Mouse (Mus musculus): Measurements from ENCODE around the gene Ormdl2. TPM values are rescaled to one million over a fixed set of nuclear protein-coding genes. Genes with fewer than 3 reads are reported as not detected.

Ormdl2 gene
- polyA plus RNA-seq, 1 experiment from 2014 or later, result 70.6 TPM

GRCm38 (mm10) chr10:128798676-128799075 lies 22.8 kb downstream of the Ormdl2 start:
- Histone ChIP-seq H3K9ac (ENCODE audit: low read length) (no peak overlapping the region), H3K4me1 (ENCODE audit: control insufficient read depth, insufficient read depth, low read length) (peaks cover 8% of the 10 kb centered on the region), H3K4me3 (ENCODE audit: low read depth, low read length) (no peak overlapping the region), H3K27ac (ENCODE audit: low read depth, low read length) (no peak overlapping the region), H3K36me3 (ENCODE audit: control insufficient read depth, insufficient read depth, low read length) (no peaks in the 10 kb centered on the region), H3K4me2 (no peak overlapping the region), H3K9me3 (ENCODE audit: control insufficient read depth, low read length) (no peaks in the 10 kb centered on the region), H3K27me3 (ENCODE audit: control insufficient read depth, insufficient read depth, low read length) (no peaks in the 10 kb centered on the region)
- ATAC-seq (ENCODE audit: low FRiP score) (no peak), DNase-seq (ENCODE audit: low spot score, missing footprints) (no peak)
- WGBS, result 96% methylated on average over 8 of the region's 8 CpGs

GRCm38 (mm10) chr10:128795581-128795980 lies 25.9 kb downstream of the Ormdl2 start:
- no peak overlapping the region for H3K4me3 ChIP-seq (ENCODE audit: low read depth, low read length)
- no peak overlapping the region for H3K4me2 ChIP-seq
- no peaks in the 10 kb centered on the region for H3K4me1 ChIP-seq (ENCODE audit: control insufficient read depth, insufficient read depth, low read length)
- no peak for DNase-seq (ENCODE audit: low spot score, missing footprints)
- no peaks in the 10 kb centered on the region for H3K27me3 ChIP-seq (ENCODE audit: control insufficient read depth, insufficient read depth, low read length)
- no peaks in the 10 kb centered on the region for H3K36me3 ChIP-seq (ENCODE audit: control insufficient read depth, insufficient read depth, low read length)
- WGBS, result 98% methylated on average over 3 of the region's 3 CpGs
- H3K27ac ChIP-seq (ENCODE audit: low read depth, low read length), result no peak overlapping the region
- no peak overlapping the region for H3K9ac ChIP-seq (ENCODE audit: low read length)
- no peak for ATAC-seq (ENCODE audit: low FRiP score)
- no peaks in the 10 kb centered on the region for H3K9me3 ChIP-seq (ENCODE audit: control insufficient read depth, low read length)

- ATAC-seq (ENCODE audit: low FRiP score) (no peak), DNase-seq (ENCODE audit: low spot score, missing footprints) (no peak)
- H3K4me2 ChIP-seq, result no peak overlapping the region
- no peak overlapping the region for H3K9ac ChIP-seq (ENCODE audit: low read length)
- no peaks in the 10 kb centered on the region for H3K9me3 ChIP-seq (ENCODE audit: control insufficient read depth, low read length)
- no peak overlapping the region for H3K4me3 ChIP-seq (ENCODE audit: low read depth, low read length)
- H3K27ac ChIP-seq (ENCODE audit: low read depth, low read length), result no peak overlapping the region
- no peaks in the 10 kb centered on the region for H3K4me1 ChIP-seq (ENCODE audit: control insufficient read depth, insufficient read depth, low read length)
- no peaks in the 10 kb centered on the region for H3K36me3 ChIP-seq (ENCODE audit: control insufficient read depth, insufficient read depth, low read length)
- no peaks in the 10 kb centered on the region for H3K27me3 ChIP-seq (ENCODE audit: control insufficient read depth, insufficient read depth, low read length)
- WGBS, result 89% methylated on average over 5 of the region's 5 CpGs
Observed at GRCm38 (mm10) chr10:128794391-128794790, 27.1 kb downstream of the Ormdl2 start.

GRCm38 (mm10) chr10:128793258-128793657 lies 28.2 kb downstream of the Ormdl2 start:
- DNase-seq (ENCODE audit: low spot score, missing footprints), result no peak
- Histone ChIP-seq H3K9ac (ENCODE audit: low read length) (no peak overlapping the region), H3K27me3 (ENCODE audit: control insufficient read depth, insufficient read depth, low read length) (no peaks in the 10 kb centered on the region), H3K9me3 (ENCODE audit: control insufficient read depth, low read length) (no peaks in the 10 kb centered on the region), H3K4me3 (ENCODE audit: low read depth, low read length) (no peak overlapping the region), H3K4me1 (ENCODE audit: control insufficient read depth, insufficient read depth, low read length) (no peaks in the 10 kb centered on the region), H3K4me2 (no peak overlapping the region), H3K27ac (ENCODE audit: low read depth, low read length) (no peak overlapping the region), H3K36me3 (ENCODE audit: control insufficient read depth, insufficient read depth, low read length) (no peaks in the 10 kb centered on the region)
- no peak for ATAC-seq (ENCODE audit: low FRiP score)
- WGBS, result 98% methylated on average over 1 of the region's 1 CpGs

- no peak for DNase-seq (ENCODE audit: low spot score, missing footprints)
- Histone ChIP-seq H3K4me1 (ENCODE audit: control insufficient read depth, insufficient read depth, low read length) (no peaks in the 10 kb centered on the region), H3K4me3 (ENCODE audit: low read depth, low read length) (no peak overlapping the region), H3K27me3 (ENCODE audit: control insufficient read depth, insufficient read depth, low read length) (no peaks in the 10 kb centered on the region), H3K27ac (ENCODE audit: low read depth, low read length) (no peak overlapping the region), H3K9ac (ENCODE audit: low read length) (no peak overlapping the region), H3K4me2 (no peak overlapping the region), H3K9me3 (ENCODE audit: control insufficient read depth, low read length) (no peaks in the 10 kb centered on the region), H3K36me3 (ENCODE audit: control insufficient read depth, insufficient read depth, low read length) (no peaks in the 10 kb centered on the region)
- no peak for ATAC-seq (ENCODE audit: low FRiP score)
Observed at GRCm38 (mm10) chr10:128792041-128792440, 29.4 kb downstream of the Ormdl2 start.

- H3K4me2 ChIP-seq, result no peak within 1 kb of the TSS
- no peaks in the 10 kb centered on the region for H3K36me3 ChIP-seq (ENCODE audit: control insufficient read depth, insufficient read depth, low read length)
- H3K9me3 ChIP-seq (ENCODE audit: control insufficient read depth, low read length), result no peaks in the 10 kb centered on the region
- no peak within 1 kb of the TSS for H3K9ac ChIP-seq (ENCODE audit: low read length)
- H3K27me3 ChIP-seq (ENCODE audit: control insufficient read depth, insufficient read depth, low read length), result no peaks in the 10 kb centered on the region
- DNase-seq (ENCODE audit: low spot score, missing footprints) (no peak), ATAC-seq (ENCODE audit: low FRiP score) (no peak)
- H3K4me1 ChIP-seq (ENCODE audit: control insufficient read depth, insufficient read depth, low read length), result no peaks in the 10 kb centered on the region
- WGBS, result 53% methylated on average over 7 of the region's 7 CpGs
- H3K4me3 ChIP-seq (ENCODE audit: low read depth, low read length), result no peak within 1 kb of the TSS
- no peak within 1 kb of the TSS for H3K27ac ChIP-seq (ENCODE audit: low read depth, low read length)
Observed at GRCm38 (mm10) chr10:128790398-128791124, 30.9 kb downstream of the Ormdl2 start, which contains the start of gene Mmp19. TSS of gene Mmp19 (plus strand) at chr10:128790910.

- no peaks in the 10 kb centered on the region for H3K27me3 ChIP-seq (ENCODE audit: control insufficient read depth, insufficient read depth, low read length)
- H3K4me1 ChIP-seq (ENCODE audit: control insufficient read depth, insufficient read depth, low read length), result no peaks in the 10 kb centered on the region
- WGBS, result 94% methylated on average over 1 of the region's 1 CpGs
- ATAC-seq (ENCODE audit: low FRiP score), result no peak
- no peaks in the 10 kb centered on the region for H3K36me3 ChIP-seq (ENCODE audit: control insufficient read depth, insufficient read depth, low read length)
- no peaks in the 10 kb centered on the region for H3K9me3 ChIP-seq (ENCODE audit: control insufficient read depth, low read length)
- no peak overlapping the region for H3K27ac ChIP-seq (ENCODE audit: low read depth, low read length)
- no peak overlapping the region for H3K9ac ChIP-seq (ENCODE audit: low read length)
- no peak overlapping the region for H3K4me3 ChIP-seq (ENCODE audit: low read depth, low read length)
- no peak for DNase-seq (ENCODE audit: low spot score, missing footprints)
- H3K4me2 ChIP-seq, result no peak overlapping the region
Observed at GRCm38 (mm10) chr10:128780200-128780599, 41.2 kb downstream of the Ormdl2 start.

- Histone ChIP-seq H3K36me3 (ENCODE audit: control insufficient read depth, insufficient read depth, low read length) (no peaks in the 10 kb centered on the region), H3K4me3 (ENCODE audit: low read depth, low read length) (no peak overlapping the region), H3K9me3 (ENCODE audit: control insufficient read depth, low read length) (no peaks in the 10 kb centered on the region), H3K27ac (ENCODE audit: low read depth, low read length) (no peak overlapping the region), H3K9ac (ENCODE audit: low read length) (no peak overlapping the region), H3K4me1 (ENCODE audit: control insufficient read depth, insufficient read depth, low read length) (no peaks in the 10 kb centered on the region), H3K27me3 (ENCODE audit: control insufficient read depth, insufficient read depth, low read length) (no peaks in the 10 kb centered on the region), H3K4me2 (no peak overlapping the region)
- no peak for ATAC-seq (ENCODE audit: low FRiP score)
- no peak for DNase-seq (ENCODE audit: low spot score, missing footprints)
- 38% methylated on average over 8 of the region's 8 CpGs for WGBS
Observed at GRCm38 (mm10) chr10:128779011-128779795, 42.2 kb downstream of the Ormdl2 start.

- H3K4me3 ChIP-seq (ENCODE audit: low read depth, low read length), result no peak overlapping the region
- H3K4me1 ChIP-seq (ENCODE audit: control insufficient read depth, insufficient read depth, low read length), result no peaks in the 10 kb centered on the region
- no peaks in the 10 kb centered on the region for H3K9me3 ChIP-seq (ENCODE audit: control insufficient read depth, low read length)
- no peak for ATAC-seq (ENCODE audit: low FRiP score)
- no peak overlapping the region for H3K4me2 ChIP-seq
- DNase-seq (ENCODE audit: low spot score, missing footprints), result no peak
- H3K27ac ChIP-seq (ENCODE audit: low read depth, low read length), result no peak overlapping the region
- no peaks in the 10 kb centered on the region for H3K27me3 ChIP-seq (ENCODE audit: control insufficient read depth, insufficient read depth, low read length)
- no peaks in the 10 kb centered on the region for H3K36me3 ChIP-seq (ENCODE audit: control insufficient read depth, insufficient read depth, low read length)
- no peak overlapping the region for H3K9ac ChIP-seq (ENCODE audit: low read length)
- 91% methylated on average over 2 of the region's 2 CpGs for WGBS
Observed at GRCm38 (mm10) chr10:128778441-128778840, 43.0 kb downstream of the Ormdl2 start.
